Mouse (Mus musculus) hindbrain, embryonic 10.5 days (tissue): ENCODE data around the gene Lamc1. TPM values are rescaled to one million over a fixed set of nuclear protein-coding genes. Genes with fewer than 3 reads are reported as not detected.

ENCODE experiments used
- DNase-seq: peaks from one replicate; pipeline ENCODE4 v3.0.0-alpha.2; 2017; ENCODE audit warnings: low spot score
- H3K27ac ChIP-seq: fragments of 300-500 bp; sonication (generic); 2 replicates; pipeline ENCODE4 v1.5.1; 2016; ENCODE audit warnings: mild to moderate bottlenecking, moderate library complexity
- H3K27me3 ChIP-seq: fragments of 300-500 bp; sonication (generic); 2 replicates; pipeline ENCODE4 v1.6.1; 2016; ENCODE audit warnings: mild to moderate bottlenecking; ENCODE audit not compliant: poor library complexity, insufficient read depth, severe bottlenecking
- H3K36me3 ChIP-seq: fragments of 300-500 bp; sonication (generic); 2 replicates; pipeline ENCODE4 v1.6.1; 2016; ENCODE audit warnings: mild to moderate bottlenecking, moderate library complexity
- H3K4me1 ChIP-seq: fragments of 300-500 bp; sonication (generic); replicated peaks from 2 replicates; pipeline ENCODE4 v1.6.1; 2016; ENCODE audit warnings: mild to moderate bottlenecking
- H3K4me3 ChIP-seq: fragments of 300-500 bp; sonication (generic); 2 replicates; pipeline ENCODE4 v1.5.1; 2016; ENCODE audit warnings: mild to moderate bottlenecking, moderate library complexity
- H3K9me3 ChIP-seq: fragments of 300-500 bp; sonication (generic); 2 replicates; pipeline ENCODE4 v1.6.1; 2016; ENCODE audit warnings: mild to moderate bottlenecking, moderate library complexity
- WGBS: fragments of 180-500 bp; shearing (Covaris S2); methylation state at CpG from one replicate; pipeline ENCODE4 v1.1.7; 2016; 5-methylcytosine and 5-hydroxymethylcytosine counted together
- polyA plus RNA-seq: library from polyadenylated mRNA; unstranded; fragments of >200 nt; fragmentation: Nextera tagmentation; extraction: Ambion mirVana; gene quantifications from 2 replicates; pipeline ENCODE4 v1.2.1, GENCODE M21; 2016

The Lamc1 gene
- polyA plus RNA-seq, 1 experiment from 2014 or later = 21.3 TPM

DNA sequence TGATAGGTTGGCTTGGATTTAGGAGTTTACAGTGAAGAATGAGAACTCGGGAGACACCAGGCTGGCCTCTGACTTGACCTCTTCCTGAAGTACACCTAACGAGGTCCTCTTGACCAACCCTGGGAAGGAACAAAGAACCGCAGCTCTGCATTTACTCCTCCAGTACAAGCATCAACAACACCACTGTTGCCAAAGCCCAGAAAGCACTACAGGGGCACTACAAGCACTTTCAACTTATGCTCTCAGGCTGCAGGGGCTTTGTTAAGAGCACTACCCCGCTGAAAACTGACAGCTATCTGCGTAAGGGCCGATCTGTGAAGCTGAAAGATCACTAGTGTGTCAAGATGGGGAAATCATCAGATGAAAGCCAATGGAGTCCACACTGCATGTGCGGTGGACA, 6.4 kb downstream of the Lamc1 start:
- Histone ChIP-seq H3K4me3 (no peak overlapping the region), H3K27ac (no peak overlapping the region), H3K27me3 (no peaks in the 10 kb centered on the region), H3K36me3 (peaks cover 30% of the 10 kb centered on the region), H3K4me1 (peaks cover 29% of the 10 kb centered on the region), H3K9me3 (no peaks in the 10 kb centered on the region)
- WGBS = 85% methylated on average over 7 of the region's 7 CpGs
- no peak for DNase-seq

DNA sequence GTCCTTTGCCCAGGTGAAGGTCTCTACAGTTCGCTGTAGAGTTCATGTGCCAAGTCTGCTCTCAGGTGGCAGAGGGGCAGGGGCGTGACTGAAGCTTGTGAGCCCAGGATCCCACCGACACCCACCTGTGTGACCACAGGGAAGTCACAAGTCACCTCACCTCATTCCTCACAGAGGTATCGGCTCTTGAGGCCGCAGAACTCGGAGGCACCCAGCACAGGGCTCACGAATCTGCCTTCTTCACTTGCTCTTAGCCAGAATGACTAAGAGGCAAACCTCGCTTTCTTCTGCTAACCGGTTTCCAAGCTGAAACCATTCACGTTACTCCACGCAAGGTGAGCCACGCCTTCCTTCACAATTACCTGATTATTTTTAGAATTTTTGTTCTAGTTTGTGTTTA, 11.2 kb downstream of the Lamc1 start:
- WGBS = 87% methylated on average over 12 of the region's 12 CpGs

DNA sequence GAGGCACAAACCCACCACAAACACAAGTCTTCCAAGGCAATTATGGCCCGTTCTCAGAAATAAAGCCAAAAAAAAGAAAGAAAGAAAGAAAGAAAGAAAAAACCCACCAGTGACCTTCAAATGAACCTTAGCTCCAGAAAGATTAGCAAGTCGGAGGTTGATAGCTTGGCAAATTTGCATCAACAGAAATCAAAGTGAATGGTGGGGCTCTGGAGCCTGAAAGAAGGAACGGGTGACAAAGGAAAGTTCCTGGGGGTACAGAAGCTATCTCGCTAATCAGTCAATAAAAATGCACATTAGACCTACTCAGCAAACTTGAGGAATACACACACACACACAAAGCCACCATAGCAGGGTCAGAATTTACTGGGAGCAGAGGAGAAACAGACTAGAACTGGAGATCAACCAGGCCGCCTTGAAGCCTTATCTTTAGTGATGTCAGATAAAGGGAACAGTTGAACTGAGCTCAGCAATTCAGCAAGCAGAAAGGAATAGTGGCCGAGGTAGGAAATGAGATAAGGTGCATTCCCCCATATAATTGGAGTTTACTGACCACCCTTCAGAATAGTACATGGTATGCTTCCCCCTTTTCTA, 11.9 kb downstream of the Lamc1 start:
- WGBS = 62% methylated on average over 6 of the region's 6 CpGs

More for the DNA sequence above, 11.2 kb downstream of the Lamc1 start:
- no peak overlapping the region for H3K4me3 ChIP-seq
- no peaks in the 10 kb centered on the region for H3K9me3 ChIP-seq
- H3K36me3 ChIP-seq = peaks cover 30% of the 10 kb centered on the region
- no peak overlapping the region for H3K27ac ChIP-seq
- DNase-seq = no peak
- peaks cover 35% of the 10 kb centered on the region for H3K4me1 ChIP-seq
- no peaks in the 10 kb centered on the region for H3K27me3 ChIP-seq

DNA sequence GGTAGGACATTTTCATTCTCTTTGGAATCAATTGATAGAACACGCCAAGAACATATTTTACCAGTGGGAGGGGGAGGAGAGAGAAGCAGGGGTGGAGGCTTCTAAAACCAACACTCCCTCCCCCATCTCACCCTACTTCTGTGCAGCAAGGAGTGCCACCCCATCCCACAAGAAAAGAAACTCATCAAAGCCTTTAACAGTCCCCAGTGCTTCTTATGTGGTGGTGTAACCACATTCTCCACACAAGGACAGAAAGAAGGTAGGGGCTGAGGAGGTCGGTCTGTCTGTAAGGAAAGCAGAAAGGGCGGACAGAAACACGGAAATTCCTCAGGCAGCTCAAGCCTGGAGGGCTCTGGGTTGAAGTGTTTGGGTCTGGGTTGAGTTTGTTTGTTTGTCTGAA, 12.5 kb downstream of the Lamc1 start:
- H3K36me3 ChIP-seq = peaks cover 19% of the 10 kb centered on the region
- no peaks in the 10 kb centered on the region for H3K9me3 ChIP-seq
- WGBS = 75% methylated on average over 4 of the region's 4 CpGs
- no peaks in the 10 kb centered on the region for H3K27me3 ChIP-seq
- DNase-seq = no peak
- 0 out of 2 replicates have a peak overlapping the region, but pooled peaks have one; percentile 8 for H3K27ac ChIP-seq
- no peak overlapping the region for H3K4me3 ChIP-seq
- peaks cover 39% of the 10 kb centered on the region for H3K4me1 ChIP-seq

More for the DNA sequence above, 11.9 kb downstream of the Lamc1 start:
- Histone ChIP-seq H3K9me3 (no peaks in the 10 kb centered on the region), H3K4me3 (no peak overlapping the region), H3K27me3 (no peaks in the 10 kb centered on the region), H3K27ac (no peak overlapping the region), H3K36me3 (peaks cover 23% of the 10 kb centered on the region), H3K4me1 (peaks cover 39% of the 10 kb centered on the region)
- DNase-seq = no peak

DNA sequence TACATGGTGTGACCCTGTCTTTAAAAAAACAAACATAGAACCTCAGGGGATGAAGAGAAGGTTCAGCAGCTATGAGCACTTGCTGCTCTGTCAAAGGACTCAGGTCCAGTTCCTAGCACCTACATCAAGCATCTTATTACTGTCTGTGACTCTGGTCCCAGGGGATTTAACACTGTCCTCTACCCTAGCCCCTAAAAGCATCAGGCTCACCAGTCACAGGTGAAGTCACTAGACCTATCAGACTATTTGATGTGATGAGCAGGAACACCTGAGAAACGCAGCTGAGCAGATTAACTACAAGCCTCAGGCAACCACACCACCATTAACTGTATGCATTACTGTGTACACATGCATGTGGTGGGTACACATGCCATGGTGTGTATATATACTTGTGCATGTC, 13.8 kb downstream of the Lamc1 start:
- peaks cover 15% of the 10 kb centered on the region for H3K36me3 ChIP-seq
- 96% methylated on average over 1 of the region's 1 CpGs for WGBS

DNA sequence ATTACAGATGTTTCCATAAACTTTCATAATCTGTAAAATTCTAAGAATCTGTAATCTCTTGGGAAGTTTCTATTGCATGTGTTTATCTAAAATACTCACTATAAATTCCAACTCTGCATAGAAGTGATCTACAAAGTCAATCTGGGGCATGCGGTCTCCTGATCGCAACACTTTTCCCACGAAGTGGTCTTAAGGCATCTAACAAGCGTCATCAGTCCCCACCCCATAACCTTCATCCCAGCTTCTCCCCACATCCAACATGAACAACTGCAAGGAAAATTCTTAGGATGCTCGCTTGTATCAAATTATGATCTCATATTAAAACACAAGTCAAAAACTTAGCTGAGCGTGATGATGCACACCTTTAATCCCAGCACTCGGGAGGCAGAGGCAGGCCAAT, 14.3 kb downstream of the Lamc1 start:
- Histone ChIP-seq H3K4me3 (no peak overlapping the region), H3K36me3 (peaks cover 16% of the 10 kb centered on the region; the same call in 1 of the 2 replicates), H3K4me1 (peaks cover 36% of the 10 kb centered on the region), H3K9me3 (no peaks in the 10 kb centered on the region), H3K27ac (no peak overlapping the region), H3K27me3 (no peaks in the 10 kb centered on the region)
- DNase-seq = no peak
- 93% methylated on average over 7 of the region's 7 CpGs for WGBS

More for the DNA sequence above, 13.8 kb downstream of the Lamc1 start:
- H3K4me3 ChIP-seq = no peak overlapping the region
- H3K27me3 ChIP-seq = no peaks in the 10 kb centered on the region
- no peak overlapping the region for H3K27ac ChIP-seq
- H3K4me1 ChIP-seq = peaks cover 38% of the 10 kb centered on the region
- DNase-seq = no peak
- H3K9me3 ChIP-seq = no peaks in the 10 kb centered on the region

DNA sequence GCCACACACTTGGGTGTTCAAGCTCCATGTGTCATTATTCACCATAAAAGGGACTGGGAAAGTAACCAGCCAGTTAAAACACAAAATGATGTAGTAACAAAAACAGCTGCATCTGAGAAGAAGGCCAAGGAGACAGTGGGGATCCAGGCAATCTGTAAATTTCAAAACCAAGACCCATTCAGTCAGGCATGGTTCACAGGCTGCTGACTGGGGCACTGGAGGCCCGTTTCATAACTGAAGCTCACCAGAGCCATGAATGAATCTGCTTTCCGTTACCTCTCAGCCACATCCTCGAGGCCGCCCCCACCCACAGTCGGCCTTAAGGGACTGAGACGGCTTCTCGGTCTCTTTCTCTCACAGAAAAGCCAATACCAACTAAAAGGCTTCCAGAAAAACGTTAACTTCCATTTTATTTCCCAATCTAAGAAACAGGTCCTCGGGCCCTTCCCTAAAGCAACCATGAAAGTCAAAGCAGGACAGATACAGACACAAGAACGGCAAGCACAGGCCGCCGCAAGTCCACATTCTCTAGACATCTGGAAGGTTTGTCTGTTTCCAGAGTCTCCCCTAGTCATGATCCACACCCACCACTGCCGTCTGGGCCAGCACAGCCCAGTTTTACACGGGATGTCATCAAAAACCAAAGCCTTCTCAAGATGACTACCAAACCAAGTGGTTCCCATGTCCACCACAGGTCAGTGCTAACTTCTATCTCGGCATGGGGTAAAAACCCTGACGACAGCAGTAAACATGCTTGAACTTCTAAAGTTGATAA, 14.9 kb downstream of the Lamc1 start:
- Histone ChIP-seq H3K4me3 (no peak overlapping the region), H3K4me1 (peaks cover 34% of the 10 kb centered on the region), H3K9me3 (no peaks in the 10 kb centered on the region), H3K27ac (no peak overlapping the region), H3K27me3 (no peaks in the 10 kb centered on the region), H3K36me3 (peaks cover 16% of the 10 kb centered on the region; the same call in 1 of the 2 replicates)
- WGBS = 76% methylated on average over 16 of the region's 16 CpGs
- no peak for DNase-seq

DNA sequence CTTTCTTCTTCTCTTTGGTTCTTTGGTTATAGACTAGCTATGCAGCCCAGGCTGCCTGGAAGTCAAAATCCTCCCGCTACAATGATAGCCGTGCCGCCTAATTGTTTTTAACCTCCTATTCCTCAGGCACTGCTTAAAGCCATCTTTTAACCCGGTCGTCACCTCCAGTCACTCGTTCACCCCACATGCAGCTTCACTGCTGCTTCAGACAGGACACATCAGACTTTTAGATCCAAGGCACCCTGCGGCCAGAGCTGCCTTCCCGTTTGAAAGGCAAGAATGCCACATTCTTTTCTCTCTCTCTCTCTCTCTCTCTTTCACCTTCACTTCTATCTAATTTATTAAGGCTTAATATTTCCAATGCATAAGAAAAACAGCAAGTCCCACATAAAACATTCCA, 15.6 kb downstream of the Lamc1 start:
- no peak overlapping the region for H3K4me3 ChIP-seq
- no peak for DNase-seq
- H3K36me3 ChIP-seq = peaks cover 16% of the 10 kb centered on the region; the same call in 1 of the 2 replicates
- WGBS = 53% methylated on average over 8 of the region's 8 CpGs
- no peaks in the 10 kb centered on the region for H3K27me3 ChIP-seq
- H3K4me1 ChIP-seq = peaks cover 34% of the 10 kb centered on the region
- H3K9me3 ChIP-seq = no peaks in the 10 kb centered on the region
- no peak overlapping the region for H3K27ac ChIP-seq

DNA sequence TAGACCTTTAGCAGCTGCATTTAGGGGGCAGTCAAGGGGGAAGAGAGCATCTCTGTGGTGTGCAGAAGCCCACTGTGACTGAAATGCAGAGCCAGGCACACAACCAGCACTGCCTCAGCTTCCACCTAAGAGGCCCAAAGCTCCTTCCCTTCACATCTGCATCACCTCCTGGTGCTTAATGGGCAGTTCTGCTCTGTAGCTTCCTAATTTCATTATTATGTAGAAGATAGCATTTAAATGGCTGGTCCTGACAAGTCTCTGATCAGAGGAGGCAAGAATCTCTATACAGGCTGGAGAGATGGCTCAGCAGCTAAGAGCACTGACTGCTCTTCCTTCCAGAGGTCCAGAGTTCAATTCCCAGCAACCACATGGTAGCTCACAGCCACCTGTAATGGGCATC, 16.3 kb downstream of the Lamc1 start:
- H3K27ac ChIP-seq = no peak overlapping the region
- no peak overlapping the region for H3K4me3 ChIP-seq
- no peak for DNase-seq
- H3K9me3 ChIP-seq = no peaks in the 10 kb centered on the region
- H3K4me1 ChIP-seq = peaks cover 32% of the 10 kb centered on the region
- no peaks in the 10 kb centered on the region for H3K27me3 ChIP-seq
- H3K36me3 ChIP-seq = peaks cover 16% of the 10 kb centered on the region; the same call in 1 of the 2 replicates

DNA sequence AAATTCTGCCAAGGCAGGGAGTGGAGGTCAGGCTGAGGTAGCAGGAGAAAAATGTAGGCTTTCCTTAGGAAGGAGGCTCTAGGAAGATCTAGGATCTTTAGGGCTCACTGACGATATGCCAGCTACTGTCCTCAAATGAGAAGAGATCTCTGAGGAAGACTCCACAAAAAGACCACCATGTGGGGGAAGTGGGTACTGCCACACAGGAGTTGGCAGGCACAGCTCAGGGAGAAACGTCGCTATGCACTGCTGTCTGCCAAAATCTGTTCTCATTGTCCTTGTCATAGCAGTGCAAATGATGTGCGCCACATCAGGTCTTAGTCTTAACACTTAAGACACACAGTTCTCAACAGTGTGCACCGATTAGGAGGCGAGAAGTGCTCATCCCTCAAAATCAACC, 17.5 kb downstream of the Lamc1 start:
- Histone ChIP-seq H3K4me3 (no peak overlapping the region), H3K27ac (no peak overlapping the region), H3K4me1 (peaks cover 21% of the 10 kb centered on the region), H3K9me3 (no peaks in the 10 kb centered on the region), H3K27me3 (no peaks in the 10 kb centered on the region), H3K36me3 (peaks cover 16% of the 10 kb centered on the region; the same call in 1 of the 2 replicates)
- 92% methylated on average over 6 of the region's 6 CpGs for WGBS
- DNase-seq = no peak

DNA sequence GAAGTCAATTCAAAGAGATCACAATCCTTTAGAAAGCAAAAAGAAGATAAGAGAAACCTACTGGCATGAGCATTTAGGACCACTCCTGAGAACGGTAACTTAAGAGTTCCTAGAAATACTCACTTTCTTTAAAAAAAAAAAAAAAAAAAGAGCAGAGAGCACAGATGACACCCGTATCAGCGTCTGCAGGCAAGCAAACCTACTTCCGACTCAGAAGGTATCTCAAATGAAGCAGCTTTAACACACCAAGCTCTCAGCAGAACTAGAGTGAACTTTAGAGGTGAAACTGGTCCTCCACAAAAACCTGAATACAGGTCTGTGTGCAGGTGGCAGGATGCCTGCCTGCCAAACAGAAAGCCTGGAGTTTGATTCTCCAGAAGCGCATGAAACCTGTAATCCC, 19.6 kb downstream of the Lamc1 start:
- no peaks in the 10 kb centered on the region for H3K27me3 ChIP-seq
- H3K9me3 ChIP-seq = no peaks in the 10 kb centered on the region
- WGBS = 96% methylated on average over 5 of the region's 5 CpGs

DNA sequence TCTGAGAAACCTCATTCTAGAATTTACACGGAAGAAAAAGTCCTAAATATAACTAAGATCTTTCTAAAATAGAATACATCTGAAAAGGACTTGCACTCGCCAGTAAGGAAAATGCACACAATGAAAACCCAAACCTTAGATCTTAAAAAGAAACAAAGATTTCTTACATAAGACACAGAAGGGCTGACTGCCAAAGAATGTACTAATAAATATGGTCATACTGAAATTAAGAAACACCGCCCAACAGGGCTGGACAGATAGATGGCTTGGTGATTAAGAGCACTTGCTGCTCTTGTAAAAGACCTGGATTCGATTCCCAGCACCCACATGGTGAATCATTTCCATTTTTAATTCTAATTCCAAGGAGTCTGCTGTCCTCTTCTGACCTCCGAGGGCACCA, 22.4 kb downstream of the Lamc1 start:
- H3K36me3 ChIP-seq = peaks cover 9% of the 10 kb centered on the region; the same call in 1 of the 2 replicates
- no peak overlapping the region for H3K27ac ChIP-seq
- 94% methylated on average over 5 of the region's 5 CpGs for WGBS
- H3K27me3 ChIP-seq = no peaks in the 10 kb centered on the region
- DNase-seq = no peak
- H3K4me1 ChIP-seq = peaks cover 23% of the 10 kb centered on the region
- no peak overlapping the region for H3K4me3 ChIP-seq
- H3K9me3 ChIP-seq = no peaks in the 10 kb centered on the region

More for the DNA sequence above, 19.6 kb downstream of the Lamc1 start:
- no peak overlapping the region for H3K4me3 ChIP-seq
- H3K4me1 ChIP-seq = peaks cover 34% of the 10 kb centered on the region
- H3K27ac ChIP-seq = no peak overlapping the region
- no peak for DNase-seq
- H3K36me3 ChIP-seq = peaks cover 9% of the 10 kb centered on the region; the same call in 1 of the 2 replicates

DNA sequence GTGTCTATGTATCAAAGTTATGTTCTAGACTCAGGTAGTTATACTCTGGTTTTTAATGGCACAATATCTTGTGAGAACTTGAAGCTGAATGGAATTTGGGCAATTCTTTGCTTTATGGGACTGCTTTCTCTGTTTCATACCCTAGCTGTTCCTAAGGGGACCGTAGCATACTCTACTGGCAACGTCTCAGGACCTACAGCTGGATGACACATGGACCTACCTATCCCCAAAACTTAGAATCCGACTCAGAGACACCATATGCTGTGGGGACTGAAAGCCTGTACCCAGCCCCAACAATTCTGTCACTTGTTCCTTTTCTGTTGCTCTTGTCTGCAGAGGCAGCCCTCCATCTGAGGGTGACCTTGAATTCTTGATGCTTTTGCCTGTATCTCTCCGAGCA, 23.3 kb downstream of the Lamc1 start:
- Histone ChIP-seq H3K4me1 (peaks cover 23% of the 10 kb centered on the region), H3K4me3 (no peak overlapping the region), H3K9me3 (no peaks in the 10 kb centered on the region), H3K27ac (no peak overlapping the region), H3K36me3 (peaks cover 7% of the 10 kb centered on the region; the same call in 1 of the 2 replicates), H3K27me3 (no peaks in the 10 kb centered on the region)
- DNase-seq = no peak
- WGBS = 79% methylated on average over 4 of the region's 4 CpGs
